Mouse (Mus musculus): ENCODE results near the gene Tgm3. TPM values are rescaled to one million over a fixed set of nuclear protein-coding genes. Genes with fewer than 3 reads are reported as not detected.

Gene Tgm3
- polyA plus RNA-seq (2012; rRNA removed) = 0.13 and 0.15 TPM in 2 replicates

DNA sequence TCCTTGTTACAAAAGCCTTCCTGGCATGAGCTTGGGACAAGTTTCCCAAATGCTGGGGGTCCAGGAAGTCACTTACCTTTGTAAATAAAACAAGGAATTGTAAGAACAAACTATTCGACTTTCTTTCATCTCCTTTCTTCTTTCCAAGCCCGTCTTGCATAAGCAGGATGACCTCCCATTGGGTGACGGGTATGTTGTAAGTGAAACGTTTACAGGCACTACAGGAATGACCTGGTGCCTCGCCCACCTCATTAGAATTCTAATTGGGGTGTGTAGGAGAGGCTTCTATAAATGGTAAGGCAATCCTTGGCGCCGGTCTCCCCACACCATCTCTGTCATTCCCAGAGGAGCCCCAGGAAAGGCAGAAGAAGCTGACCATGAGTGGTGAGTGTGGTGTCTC is at the start of gene Tgm3:
Gene Tgm3, plus strand, starts transcription at position 324 of the 400 bp plus-strand sequence.
- H3K27ac ChIP-seq (ENCODE audit: insufficient read depth, low read length) = no peak within 1 kb of the TSS
- H3K4me1 ChIP-seq (ENCODE audit: control insufficient read depth, insufficient read depth, insufficient read length) = no peaks in the 10 kb centered on the region

DNA sequence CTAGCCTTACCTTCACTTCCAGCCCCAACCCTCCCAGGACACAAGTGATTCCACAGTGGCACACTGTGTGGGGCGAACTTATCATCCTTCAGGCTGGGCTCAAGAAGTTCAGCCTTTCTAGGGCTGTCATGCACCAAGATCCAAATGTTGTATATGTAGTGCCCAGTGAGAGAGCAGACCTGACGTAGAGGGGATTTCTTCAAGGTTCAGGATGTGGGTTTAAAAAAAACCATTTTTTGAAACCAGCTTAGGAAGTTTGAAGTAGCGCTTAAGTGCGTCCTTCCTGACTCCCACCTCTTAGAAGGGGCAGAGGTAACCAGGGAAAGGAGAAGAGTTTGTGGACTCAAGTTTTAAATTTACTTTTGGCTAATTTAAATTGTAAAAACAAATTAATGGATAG is 31.5 kb upstream of the Tgm3 start:
- no peaks in the 10 kb centered on the region for H3K27me3 ChIP-seq (ENCODE audit: control insufficient read depth, insufficient read depth, low read length)
- WGBS = 20% methylated on average over 4 of the region's 4 CpGs
- no peak for DNase-seq (ENCODE audit: low read depth in 1 of 2, low spot score in 2 of 2)
- no peak overlapping the region for H3K27ac ChIP-seq (ENCODE audit: insufficient read depth, low read length)
- no peak overlapping the region for H3K4me3 ChIP-seq (ENCODE audit: extremely low read depth, insufficient read depth, insufficient read length)
- H3K4me1 ChIP-seq (ENCODE audit: control insufficient read depth, insufficient read depth, insufficient read length) = no peaks in the 10 kb centered on the region
- TF ChIP-seq CTCF (IDR thresholded peaks at IDR 0.05; ENCODE audit: extremely low read depth, insufficient read depth, insufficient read length, insufficient replicate concordance) = no peak
- no peak for TF ChIP-seq POLR2A (IDR thresholded peaks at IDR 0.05; ENCODE audit: low read depth, low read length)
- H3K36me3 ChIP-seq (ENCODE audit: control insufficient read depth, insufficient read depth, low read length) = no peaks in the 10 kb centered on the region

More for the DNA sequence above, at the start of gene Tgm3:
- no peak for TF ChIP-seq POLR2A (IDR thresholded peaks at IDR 0.05; ENCODE audit: low read depth, low read length)
- TF ChIP-seq CTCF (IDR thresholded peaks at IDR 0.05; ENCODE audit: extremely low read depth, insufficient read depth, insufficient read length, insufficient replicate concordance) = no peak
- H3K36me3 ChIP-seq (ENCODE audit: control insufficient read depth, insufficient read depth, low read length) = no peaks in the 10 kb centered on the region
- no peak for DNase-seq (ENCODE audit: low read depth in 1 of 2, low spot score in 2 of 2)
- WGBS = 55% methylated on average over 7 of the region's 7 CpGs
- no peaks in the 10 kb centered on the region for H3K27me3 ChIP-seq (ENCODE audit: control insufficient read depth, insufficient read depth, low read length)
- no peak within 1 kb of the TSS for H3K4me3 ChIP-seq (ENCODE audit: extremely low read depth, insufficient read depth, insufficient read length)

DNA sequence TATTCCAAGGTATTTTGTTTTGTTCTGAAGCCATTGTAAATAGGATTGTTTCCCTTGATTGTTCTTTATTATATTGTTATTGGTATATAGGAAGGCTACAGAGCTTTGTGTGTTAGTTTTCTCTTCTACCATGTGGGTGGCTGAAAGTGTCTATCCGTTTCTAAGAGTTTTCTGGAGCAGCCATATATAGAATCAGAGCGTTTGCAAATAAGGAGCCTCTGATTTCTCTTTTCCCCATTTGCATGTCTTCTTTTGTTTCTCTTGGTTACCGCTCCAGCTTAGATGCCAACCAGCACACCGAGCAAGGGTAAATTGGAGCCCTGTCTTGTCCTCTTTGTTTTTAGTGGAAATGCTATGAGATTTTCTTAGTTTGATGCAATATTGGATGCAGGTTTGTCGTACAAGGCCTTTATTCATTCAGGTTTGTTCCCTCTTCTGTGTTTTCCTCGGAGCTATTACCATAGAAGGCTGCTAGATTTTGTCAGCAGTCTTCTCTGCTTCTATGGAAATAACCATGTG is 24.6 kb upstream of the Tgm3 start:
- H3K27me3 ChIP-seq (ENCODE audit: control insufficient read depth, insufficient read depth, low read length) = no peaks in the 10 kb centered on the region
- TF ChIP-seq POLR2A (IDR thresholded peaks at IDR 0.05; ENCODE audit: low read depth, low read length) (no peak), CTCF (IDR thresholded peaks at IDR 0.05; ENCODE audit: extremely low read depth, insufficient read depth, insufficient read length, insufficient replicate concordance) (no peak)
- no peak for DNase-seq (ENCODE audit: low read depth in 1 of 2, low spot score in 2 of 2)
- 85% methylated on average over 6 of the region's 6 CpGs for WGBS
- no peak overlapping the region for H3K27ac ChIP-seq (ENCODE audit: insufficient read depth, low read length)
- no peaks in the 10 kb centered on the region for H3K4me1 ChIP-seq (ENCODE audit: control insufficient read depth, insufficient read depth, insufficient read length)
- no peaks in the 10 kb centered on the region for H3K36me3 ChIP-seq (ENCODE audit: control insufficient read depth, insufficient read depth, low read length)
- H3K4me3 ChIP-seq (ENCODE audit: extremely low read depth, insufficient read depth, insufficient read length) = no peak overlapping the region

DNA sequence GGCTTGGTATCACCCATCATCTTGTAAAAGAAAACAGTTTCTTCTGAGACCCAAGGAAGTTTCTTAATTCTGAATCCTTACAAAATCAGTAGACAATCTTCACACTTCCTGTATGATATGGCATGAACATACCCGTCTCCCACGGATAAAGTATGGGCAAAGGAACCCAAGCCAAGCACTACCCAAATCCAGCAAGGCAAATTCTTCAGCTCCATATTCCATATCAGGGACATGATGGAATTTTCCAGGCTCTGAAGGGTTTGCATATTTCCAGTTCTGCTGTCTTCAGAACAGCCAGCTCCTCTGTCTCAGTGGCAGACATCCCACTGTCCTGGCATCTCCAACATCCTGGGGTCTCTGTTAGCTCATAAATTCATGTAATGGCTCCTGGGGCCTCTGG is 22.5 kb upstream of the Tgm3 start:
- no peaks in the 10 kb centered on the region for H3K27me3 ChIP-seq (ENCODE audit: control insufficient read depth, insufficient read depth, low read length)
- no peaks in the 10 kb centered on the region for H3K4me1 ChIP-seq (ENCODE audit: control insufficient read depth, insufficient read depth, insufficient read length)
- TF ChIP-seq POLR2A (IDR thresholded peaks at IDR 0.05; ENCODE audit: low read depth, low read length) = no peak
- TF ChIP-seq CTCF (IDR thresholded peaks at IDR 0.05; ENCODE audit: extremely low read depth, insufficient read depth, insufficient read length, insufficient replicate concordance) = no peak
- no peaks in the 10 kb centered on the region for H3K36me3 ChIP-seq (ENCODE audit: control insufficient read depth, insufficient read depth, low read length)
- no peak for DNase-seq (ENCODE audit: low read depth in 1 of 2, low spot score in 2 of 2)
- 84% methylated on average over 2 of the region's 2 CpGs for WGBS
- no peak overlapping the region for H3K4me3 ChIP-seq (ENCODE audit: extremely low read depth, insufficient read depth, insufficient read length)
- no peak overlapping the region for H3K27ac ChIP-seq (ENCODE audit: insufficient read depth, low read length)

DNA sequence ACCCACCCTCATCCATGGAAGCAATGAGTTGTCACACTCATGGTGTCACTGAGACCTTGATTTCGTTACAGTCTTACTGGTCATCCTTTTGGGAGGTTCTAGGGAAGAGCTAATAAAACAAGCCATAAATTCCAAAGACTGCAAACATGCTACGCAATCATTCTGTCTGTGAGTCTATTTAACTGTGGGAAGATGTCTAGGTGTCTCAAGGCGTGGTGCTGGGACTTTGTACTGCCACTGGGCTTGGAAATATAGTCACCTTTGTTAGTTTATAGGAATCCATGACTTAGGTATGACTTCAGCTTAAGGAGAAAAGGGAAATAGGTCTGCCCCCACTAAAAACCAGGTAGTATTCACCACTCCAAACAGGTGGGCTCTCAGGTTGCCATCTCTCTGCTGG is 17.7 kb upstream of the Tgm3 start:
- no peak overlapping the region for H3K4me3 ChIP-seq (ENCODE audit: extremely low read depth, insufficient read depth, insufficient read length)
- no peak for DNase-seq (ENCODE audit: low read depth in 1 of 2, low spot score in 2 of 2)

DNA sequence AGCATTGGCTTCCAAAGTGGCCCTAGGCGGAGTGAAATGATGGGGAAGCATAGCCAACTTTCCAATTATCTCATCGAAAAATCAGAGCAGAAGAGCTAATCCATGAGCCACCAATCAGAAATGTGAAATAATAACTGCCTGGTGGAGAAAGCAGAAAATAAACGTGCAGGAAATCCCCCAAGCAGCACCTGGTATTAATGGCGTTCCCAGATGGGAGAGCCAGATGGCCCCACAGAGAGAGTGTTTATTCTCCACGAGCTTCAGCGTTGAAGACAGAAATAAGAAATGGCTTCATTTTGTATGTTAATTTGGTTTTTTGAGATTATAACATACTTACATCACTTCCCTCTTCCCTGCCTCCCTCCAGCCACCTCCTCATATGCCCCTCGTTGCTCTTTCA is 13.7 kb upstream of the Tgm3 start:
- H3K36me3 ChIP-seq (ENCODE audit: control insufficient read depth, insufficient read depth, low read length) = no peaks in the 10 kb centered on the region
- WGBS = 79% methylated on average over 7 of the region's 7 CpGs
- H3K27me3 ChIP-seq (ENCODE audit: control insufficient read depth, insufficient read depth, low read length) = no peaks in the 10 kb centered on the region
- no peaks in the 10 kb centered on the region for H3K4me1 ChIP-seq (ENCODE audit: control insufficient read depth, insufficient read depth, insufficient read length)
- H3K4me3 ChIP-seq (ENCODE audit: extremely low read depth, insufficient read depth, insufficient read length) = no peak overlapping the region
- DNase-seq (ENCODE audit: low read depth in 1 of 2, low spot score in 2 of 2) = no peak
- TF ChIP-seq CTCF (IDR thresholded peaks at IDR 0.05; ENCODE audit: extremely low read depth, insufficient read depth, insufficient read length, insufficient replicate concordance) (no peak), POLR2A (IDR thresholded peaks at IDR 0.05; ENCODE audit: low read depth, low read length) (no peak)
- no peak overlapping the region for H3K27ac ChIP-seq (ENCODE audit: insufficient read depth, low read length)

More for the DNA sequence above, 17.7 kb upstream of the Tgm3 start:
- Histone ChIP-seq H3K27ac (ENCODE audit: insufficient read depth, low read length) (no peak overlapping the region), H3K27me3 (ENCODE audit: control insufficient read depth, insufficient read depth, low read length) (no peaks in the 10 kb centered on the region), H3K4me1 (ENCODE audit: control insufficient read depth, insufficient read depth, insufficient read length) (no peaks in the 10 kb centered on the region), H3K36me3 (ENCODE audit: control insufficient read depth, insufficient read depth, low read length) (no peaks in the 10 kb centered on the region)
- no peak for TF ChIP-seq CTCF (IDR thresholded peaks at IDR 0.05; ENCODE audit: extremely low read depth, insufficient read depth, insufficient read length, insufficient replicate concordance)
- TF ChIP-seq POLR2A (IDR thresholded peaks at IDR 0.05; ENCODE audit: low read depth, low read length) = no peak
- 70% methylated on average over 3 of the region's 3 CpGs for WGBS

DNA sequence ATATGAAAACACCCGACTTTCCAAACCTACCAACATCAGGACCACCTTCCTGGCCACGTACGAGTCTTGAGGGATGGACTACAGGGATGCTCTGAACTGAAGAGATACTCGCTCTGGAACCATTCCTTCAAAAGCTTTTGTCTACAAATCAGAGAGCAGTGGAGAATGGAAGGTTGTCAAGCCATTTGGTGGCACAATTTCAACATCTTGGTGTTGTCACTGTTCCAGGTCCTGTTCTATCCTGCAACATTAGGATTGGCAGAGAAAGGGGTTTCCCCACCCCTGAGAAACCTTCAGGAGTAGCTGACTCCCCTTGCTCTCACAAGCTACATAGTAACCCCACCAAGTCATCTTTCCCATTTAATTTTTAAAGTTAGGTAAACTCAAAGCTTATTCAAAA is 12.9 kb upstream of the Tgm3 start:
- Histone ChIP-seq H3K36me3 (ENCODE audit: control insufficient read depth, insufficient read depth, low read length) (no peaks in the 10 kb centered on the region), H3K4me3 (ENCODE audit: extremely low read depth, insufficient read depth, insufficient read length) (no peak overlapping the region), H3K27ac (ENCODE audit: insufficient read depth, low read length) (no peak overlapping the region), H3K4me1 (ENCODE audit: control insufficient read depth, insufficient read depth, insufficient read length) (no peaks in the 10 kb centered on the region), H3K27me3 (ENCODE audit: control insufficient read depth, insufficient read depth, low read length) (no peaks in the 10 kb centered on the region)
- no peak for TF ChIP-seq POLR2A (IDR thresholded peaks at IDR 0.05; ENCODE audit: low read depth, low read length)
- no peak for TF ChIP-seq CTCF (IDR thresholded peaks at IDR 0.05; ENCODE audit: extremely low read depth, insufficient read depth, insufficient read length, insufficient replicate concordance)
- no peak for DNase-seq (ENCODE audit: low read depth in 1 of 2, low spot score in 2 of 2)
- 81% methylated on average over 4 of the region's 4 CpGs for WGBS

Measured in spleen, adult 2 months (tissue).